Mouse (Mus musculus) heart, embryonic 14.5 days (tissue): Measurements from ENCODE around the gene Wdsub1. TPM values are rescaled to one million over a fixed set of nuclear protein-coding genes. Genes with fewer than 3 reads are reported as not detected.
A peak's percentile ranks its signal among the peaks of the same experiment; 100 is the strongest.

Source experiments
- ATAC-seq: fragments of 200-750 bp; cut with Nextera tagmentation; 2 replicates; pipeline ENCODE4 v1.8.0; 2017; ENCODE audit warnings: low read depth, moderate TSS enrichment; ENCODE audit not compliant: insufficient number of reproducible peaks, insufficient read depth, low FRiP score
- H3K27ac ChIP-seq, 2 experiments: fragments of 200-500 bp in 1 of 2; fragments of 300-500 bp in 1 of 2; sonication (generic) in 1 of 2; replicated peaks in 1 of 2; 2 replicates each; pipeline ENCODE4 v1.5.1; 2012 to 2014; ENCODE audit warnings: low read depth in 2 of 2, low read length in 2 of 2, control low read depth in 1 of 2, mild to moderate bottlenecking in 1 of 2, mixed read lengths in 1 of 2; ENCODE audit not compliant: control insufficient read depth in 1 of 2, insufficient read depth in 1 of 2
- H3K27me3 ChIP-seq: fragments of 300-500 bp; sonication (generic); 2 replicates; pipeline ENCODE4 v1.6.1; 2014; ENCODE audit warnings: mild to moderate bottlenecking, low read length, control low read depth; ENCODE audit not compliant: control insufficient read depth, insufficient read depth
- H3K36me3 ChIP-seq: fragments of 300-500 bp; sonication (generic); 2 replicates; pipeline ENCODE4 v1.6.1; 2014; ENCODE audit warnings: mild to moderate bottlenecking, control low read depth, low read length, mixed read lengths; ENCODE audit not compliant: control insufficient read depth, insufficient read depth
- H3K4me1 ChIP-seq, 2 experiments: fragments of 200-500 bp in 1 of 2; fragments of 300-500 bp in 1 of 2; sonication (generic) in 1 of 2; 2 replicates each; pipeline ENCODE4 v1.6.1; 2012 to 2014; ENCODE audit warnings: low read length in 2 of 2, control low read depth in 1 of 2, mixed read lengths in 1 of 2; ENCODE audit not compliant: control insufficient read depth in 2 of 2, insufficient read depth in 2 of 2
- H3K4me2 ChIP-seq: fragments of 300-500 bp; sonication (generic); 2 replicates; pipeline ENCODE4 v1.6.1; 2014; ENCODE audit warnings: mild to moderate bottlenecking, low read length
- H3K4me3 ChIP-seq, 2 experiments: fragments of 200-500 bp in 1 of 2; fragments of 300-500 bp in 1 of 2; sonication (generic) in 1 of 2; 2 replicates each; pipeline ENCODE4 v1.5.1; 2012 to 2014; ENCODE audit warnings: low read length in 2 of 2, mild to moderate bottlenecking in 2 of 2, control low read depth in 1 of 2, low read depth in 1 of 2, moderate library complexity in 1 of 2; ENCODE audit not compliant: control insufficient read depth in 1 of 2, insufficient read depth in 1 of 2
- H3K9ac ChIP-seq: fragments of 300-500 bp; sonication (generic); 2 replicates; pipeline ENCODE4 v1.6.1; 2014; ENCODE audit warnings: mild to moderate bottlenecking, low read length
- H3K9me3 ChIP-seq: fragments of 300-500 bp; sonication (generic); 2 replicates; pipeline ENCODE4 v1.6.1; 2016; ENCODE audit warnings: low read length, control low read depth; ENCODE audit not compliant: control insufficient read depth
- WGBS: fragments of 180-500 bp; shearing (Covaris S2); extraction: QIAGEN DNeasy Blood & Tissue Kit; methylation state at CpG from one replicate; pipeline ENCODE4 v1.1.7; 2014; 5-methylcytosine and 5-hydroxymethylcytosine counted together
- polyA plus RNA-seq: library from polyadenylated mRNA; unstranded; fragments of >200 nt; fragmentation: Nextera tagmentation; extraction: Ambion mirVana; gene quantifications from 2 replicates; pipeline ENCODE4 v1.2.1, GENCODE M21; 2014

Gene Wdsub1
- polyA plus RNA-seq, 1 experiment from 2014 or later, result 52.4 TPM

GRCm38 (mm10) chr2:59842556-59843008 lies 39.8 kb downstream of the Wdsub1 start:
- peaks cover 13 to 23% of the 10 kb centered on the region in 2 experiments for H3K4me1 ChIP-seq
- H3K36me3 ChIP-seq, result peaks cover 87% of the 10 kb centered on the region
- WGBS, result 68% methylated on average over 6 of the region's 6 CpGs
- no peaks in the 10 kb centered on the region for H3K27me3 ChIP-seq
- H3K9me3 ChIP-seq, result no peaks in the 10 kb centered on the region
- no peak overlapping the region for H3K4me3 ChIP-seq
- ATAC-seq, result no peak
- H3K9ac ChIP-seq, result no peak overlapping the region
- no peak overlapping the region for H3K4me2 ChIP-seq
- H3K27ac ChIP-seq, result no peak overlapping the region

GRCm38 (mm10) chr2:59841944-59842343 lies 40.4 kb downstream of the Wdsub1 start:
- no peak for ATAC-seq
- Histone ChIP-seq H3K4me1 (peaks cover 13 to 23% of the 10 kb centered on the region in 2 experiments), H3K4me3 (no peak overlapping the region), H3K9me3 (no peaks in the 10 kb centered on the region), H3K36me3 (peaks cover 93% of the 10 kb centered on the region), H3K27me3 (no peaks in the 10 kb centered on the region), H3K27ac (no peak overlapping the region), H3K4me2 (no peak overlapping the region), H3K9ac (no peak overlapping the region)
- WGBS, result 83% methylated on average over 11 of the region's 11 CpGs

- no peak for ATAC-seq
- 62% methylated on average over 11 of the region's 12 CpGs for WGBS
- H3K27ac ChIP-seq, result peak overlapping the region in 1 of 2 experiments; percentile 44; a peak in 1 of 4 replicates
- H3K4me2 ChIP-seq, result no peak overlapping the region
- H3K9me3 ChIP-seq, result no peaks in the 10 kb centered on the region
- peaks cover 96% of the 10 kb centered on the region for H3K36me3 ChIP-seq
- H3K9ac ChIP-seq, result no peak overlapping the region
- no peak overlapping the region for H3K4me3 ChIP-seq
- no peaks in the 10 kb centered on the region for H3K27me3 ChIP-seq
- H3K4me1 ChIP-seq, result peaks cover 13 to 23% of the 10 kb centered on the region in 2 experiments
These were observed 41.0 kb downstream of the Wdsub1 start for GRCm38 (mm10) chr2:59841189-59841939.

- H3K36me3 ChIP-seq, result peaks cover 96% of the 10 kb centered on the region
- H3K4me1 ChIP-seq, result peaks cover 13 to 23% of the 10 kb centered on the region in 2 experiments
- H3K27ac ChIP-seq, result no peak overlapping the region
- WGBS, result 81% methylated on average over 4 of the region's 4 CpGs
- H3K4me2 ChIP-seq, result no peak overlapping the region
- no peaks in the 10 kb centered on the region for H3K9me3 ChIP-seq
- no peak for ATAC-seq
- no peaks in the 10 kb centered on the region for H3K27me3 ChIP-seq
- no peak overlapping the region for H3K9ac ChIP-seq
- no peak overlapping the region for H3K4me3 ChIP-seq
These were observed 42.2 kb downstream of the Wdsub1 start for GRCm38 (mm10) chr2:59840191-59840590.

GRCm38 (mm10) chr2:59839755-59840154 lies 42.6 kb downstream of the Wdsub1 start:
- ATAC-seq, result no peak
- Histone ChIP-seq H3K27ac (no peak overlapping the region), H3K4me2 (no peak overlapping the region), H3K9me3 (no peaks in the 10 kb centered on the region), H3K27me3 (no peaks in the 10 kb centered on the region), H3K4me3 (no peak overlapping the region), H3K9ac (no peak overlapping the region), H3K36me3 (peaks cover 97% of the 10 kb centered on the region), H3K4me1 (peaks cover 13 to 20% of the 10 kb centered on the region in 2 experiments)
- WGBS, result 87% methylated on average over 2 of the region's 2 CpGs

- Histone ChIP-seq H3K27ac (no peak overlapping the region), H3K27me3 (no peaks in the 10 kb centered on the region), H3K4me2 (no peak overlapping the region), H3K4me1 (peaks cover 16 to 19% of the 10 kb centered on the region in 2 experiments), H3K9ac (no peak overlapping the region), H3K9me3 (no peaks in the 10 kb centered on the region), H3K4me3 (no peak overlapping the region), H3K36me3 (peaks cover 96% of the 10 kb centered on the region)
- WGBS, result 80% methylated on average over 8 of the region's 8 CpGs
- no peak for ATAC-seq
These were observed 43.6 kb downstream of the Wdsub1 start for GRCm38 (mm10) chr2:59838825-59839224.

- Histone ChIP-seq H3K9me3 (no peaks in the 10 kb centered on the region), H3K4me2 (no peak overlapping the region), H3K27ac (no peak overlapping the region), H3K27me3 (no peaks in the 10 kb centered on the region), H3K36me3 (peaks cover 35% of the 10 kb centered on the region), H3K4me1 (peaks cover 55 to 73% of the 10 kb centered on the region in 2 experiments), H3K4me3 (no peak overlapping the region), H3K9ac (no peak overlapping the region)
- 71% methylated on average over 7 of the region's 7 CpGs for whole genome bisulfite sequencing
- no peak for ATAC-seq
These were observed 50.6 kb downstream of the Wdsub1 start for GRCm38 (mm10) chr2:59831831-59832230.
